Mouse (Mus musculus) midbrain, embryonic 14.5 days (tissue): ENCODE measurements at regions not wholly inside any gene's neighbourhood (a gene's known extent, or its start where the extent isn't known, plus 50 kb on each side); places are given as distances from the start of the nearest gene placed in this dataset.
A peak's percentile ranks its signal among the peaks of the same experiment; 100 is the strongest.

ENCODE experiments used
- ATAC-seq: fragments of 200-750 bp; cut with Nextera tagmentation; 2 replicates; pipeline ENCODE4 v1.8.0; 2017; ENCODE audit warnings: moderate number of reproducible peaks, moderate library complexity; ENCODE audit not compliant: low FRiP score, low TSS enrichment
- DNase-seq: peaks from one replicate; pipeline ENCODE4 v3.0.0-alpha.2; 2015
- H3K27ac ChIP-seq: fragments of 300-500 bp; sonication (generic); replicated peaks from 2 replicates; pipeline ENCODE4 v1.5.1; 2014; ENCODE audit warnings: mild to moderate bottlenecking, low read depth, low read length, moderate library complexity
- H3K27me3 ChIP-seq: fragments of 300-500 bp; sonication (generic); 2 replicates; pipeline ENCODE4 v1.6.1; 2014; ENCODE audit warnings: low read length, control low read depth, mixed read lengths; ENCODE audit not compliant: control insufficient read depth, insufficient read depth
- H3K36me3 ChIP-seq: fragments of 300-500 bp; sonication (generic); 2 replicates; pipeline ENCODE4 v1.6.1; 2014; ENCODE audit warnings: low read length, control low read depth; ENCODE audit not compliant: control insufficient read depth, insufficient read depth
- H3K4me1 ChIP-seq: fragments of 300-500 bp; sonication (generic); 2 replicates; pipeline ENCODE4 v1.6.1; 2014; ENCODE audit warnings: mild to moderate bottlenecking, antibody characterized with exemption, low read length, control low read depth; ENCODE audit not compliant: control insufficient read depth, insufficient read depth
- H3K4me2 ChIP-seq: fragments of 300-500 bp; sonication (generic); 2 replicates; pipeline ENCODE4 v1.6.1; 2014; ENCODE audit warnings: mild to moderate bottlenecking, low read length, moderate library complexity
- H3K4me3 ChIP-seq: fragments of 300-500 bp; sonication (generic); replicated peaks from 2 replicates; pipeline ENCODE4 v1.5.1; 2014; ENCODE audit warnings: low read depth, low read length
- H3K9ac ChIP-seq: fragments of 300-500 bp; sonication (generic); replicated peaks from 2 replicates; pipeline ENCODE4 v1.6.1; 2014; ENCODE audit warnings: mild to moderate bottlenecking, low read length, moderate library complexity
- H3K9me3 ChIP-seq: fragments of 300-500 bp; sonication (generic); 2 replicates; pipeline ENCODE4 v1.6.1; 2016; ENCODE audit warnings: low read length, control low read depth, mixed read lengths; ENCODE audit not compliant: control insufficient read depth
- WGBS: fragments of 180-500 bp; shearing (Covaris S2); extraction: QIAGEN DNeasy Blood & Tissue Kit; methylation state at CpG from one replicate; pipeline ENCODE4 v1.1.7; 2014; 5-methylcytosine and 5-hydroxymethylcytosine counted together

GRCm38 (mm10) chr4:62888736-62889135 lies 76.6 kb upstream of the Zfp618 start:
- DNase-seq (no peak), ATAC-seq (no peak)
- Histone ChIP-seq H3K27ac (no peak overlapping the region), H3K4me1 (no peaks in the 10 kb centered on the region), H3K4me2 (no peak overlapping the region), H3K4me3 (no peak overlapping the region), H3K36me3 (no peaks in the 10 kb centered on the region), H3K9ac (no peak overlapping the region), H3K27me3 (no peaks in the 10 kb centered on the region), H3K9me3 (no peaks in the 10 kb centered on the region)
- WGBS, result 90% methylated on average over 7 of the region's 7 CpGs

DNA sequence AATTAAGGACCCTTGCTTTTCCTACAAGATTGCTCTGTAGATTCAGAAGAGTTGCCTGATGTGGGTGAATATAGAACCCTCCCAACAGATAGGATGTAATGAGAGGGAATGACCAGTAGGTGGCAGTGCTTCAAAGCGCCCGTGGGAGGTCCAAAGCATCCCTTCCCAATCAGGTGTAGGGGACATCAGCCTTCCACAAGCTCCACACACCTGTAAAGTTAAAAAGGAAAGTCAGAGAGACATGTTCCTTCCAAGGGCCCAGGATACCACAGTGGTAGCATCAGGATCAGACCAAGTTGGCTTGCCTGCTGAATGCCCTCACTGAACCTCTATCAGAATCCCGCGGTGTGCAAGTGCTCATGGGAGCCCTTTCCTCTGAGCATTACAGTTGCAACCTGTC lies 75.7 kb upstream of the Zfp618 start:
- H3K27ac ChIP-seq, result no peak overlapping the region
- no peak overlapping the region for H3K4me2 ChIP-seq
- H3K4me1 ChIP-seq, result no peaks in the 10 kb centered on the region
- H3K4me3 ChIP-seq, result no peak overlapping the region
- no peak overlapping the region for H3K9ac ChIP-seq
- H3K27me3 ChIP-seq, result no peaks in the 10 kb centered on the region
- 50% methylated on average over 4 of the region's 4 CpGs for WGBS
- DNase-seq (peak; percentile 70), ATAC-seq (0 out of 2 replicates have a peak, but pooled peaks have one; percentile 24)
- H3K9me3 ChIP-seq, result no peaks in the 10 kb centered on the region
- H3K36me3 ChIP-seq, result no peaks in the 10 kb centered on the region

DNA sequence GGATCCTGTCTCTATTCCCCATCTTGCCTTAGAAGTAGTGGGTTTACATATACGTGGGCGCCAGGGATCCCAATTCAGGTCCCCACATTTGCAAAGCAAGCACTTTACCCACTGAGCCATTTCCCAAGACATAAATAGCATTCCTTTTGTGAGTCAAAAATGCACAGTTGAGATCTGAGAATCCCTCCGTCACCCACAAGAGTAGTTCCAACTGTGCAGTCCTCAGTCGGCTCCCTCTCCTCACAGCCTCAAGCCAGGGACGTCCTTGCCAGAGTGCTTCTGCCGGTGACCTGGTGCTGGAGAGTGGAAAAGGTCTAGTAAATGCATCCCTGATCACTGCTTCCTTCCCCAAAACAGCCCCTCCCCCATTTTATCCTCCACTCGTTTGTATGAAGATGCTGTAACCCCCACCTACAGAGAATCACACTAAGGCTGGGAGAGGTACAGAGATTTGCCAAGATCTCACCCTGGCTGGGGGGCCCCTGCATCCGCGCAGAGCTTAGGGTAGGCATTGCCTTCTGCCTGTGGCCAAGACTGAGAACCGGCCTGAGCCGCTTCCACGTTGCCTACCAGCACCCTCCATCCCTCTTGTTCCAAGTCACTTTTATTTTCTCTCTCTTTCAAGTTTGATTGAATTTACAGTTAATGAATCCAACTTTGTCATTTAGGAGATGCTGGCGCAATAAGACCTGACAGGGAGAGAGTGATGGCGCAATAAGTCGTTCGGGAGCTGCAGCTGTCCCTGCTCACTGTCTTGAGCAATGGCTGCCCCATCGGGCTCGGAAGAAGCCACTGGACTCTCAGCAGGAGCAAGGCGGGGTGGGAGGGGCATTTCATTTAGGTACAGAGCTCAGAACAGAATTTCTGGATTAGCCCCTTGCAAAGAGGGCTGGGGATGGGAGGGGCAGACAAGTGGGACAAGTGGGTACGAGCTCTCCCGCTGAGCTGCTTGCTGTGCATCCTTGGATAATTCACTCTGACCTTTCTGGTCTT lies 74.5 kb upstream of the Zfp618 start:
- Histone ChIP-seq H3K4me2 (no peak overlapping the region), H3K9me3 (no peaks in the 10 kb centered on the region), H3K27ac (no peak overlapping the region), H3K4me1 (no peaks in the 10 kb centered on the region), H3K27me3 (no peaks in the 10 kb centered on the region), H3K9ac (no peak overlapping the region), H3K36me3 (no peaks in the 10 kb centered on the region), H3K4me3 (no peak overlapping the region)
- no peak for ATAC-seq
- 40% methylated on average over 21 of the region's 21 CpGs for WGBS
- DNase-seq, result peak; percentile 11

- H3K4me3 ChIP-seq, result no peak overlapping the region
- no peaks in the 10 kb centered on the region for H3K4me1 ChIP-seq
- no peaks in the 10 kb centered on the region for H3K9me3 ChIP-seq
- H3K9ac ChIP-seq, result no peak overlapping the region
- no peak overlapping the region for H3K27ac ChIP-seq
- no peak overlapping the region for H3K4me2 ChIP-seq
- ATAC-seq (no peak), DNase-seq (no peak)
- 85% methylated on average over 4 of the region's 4 CpGs for WGBS
- no peaks in the 10 kb centered on the region for H3K36me3 ChIP-seq
- H3K27me3 ChIP-seq, result no peaks in the 10 kb centered on the region
These were observed 52.5 kb upstream of the Zfp618 start for GRCm38 (mm10) chr4:62912891-62913290.
